ENCODE assay signal across 9 mouse cellular contexts in the genomic region with DNA sequence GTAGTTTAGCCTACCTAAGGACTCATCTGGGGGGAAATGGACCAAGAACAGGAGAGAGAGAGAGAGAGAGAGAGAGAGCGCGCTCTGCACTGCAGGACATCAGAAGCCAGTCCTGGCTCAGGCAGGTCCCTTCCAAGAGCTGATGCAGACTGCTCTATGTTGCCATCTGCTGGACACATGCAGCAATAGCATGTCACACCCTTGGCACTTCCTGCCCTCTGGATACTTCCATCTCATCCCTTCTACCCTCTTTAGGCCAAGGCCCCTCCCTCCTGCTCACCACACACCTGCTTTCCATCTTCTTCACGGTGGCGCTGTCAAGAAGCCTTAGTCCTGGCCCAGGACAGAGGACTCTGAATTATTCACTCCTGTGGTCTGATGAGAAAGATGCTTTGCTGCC. TPM values are rescaled to one million over a fixed set of nuclear protein-coding genes. Genes with fewer than 3 reads are reported as not detected.
A peak's percentile ranks its signal among the peaks of the same experiment; 100 is the strongest.
DNase-seq lines count a peak whose midpoint lies in the region; ATAC-seq lines count a peak whose summit lies in the region.
"Had no signal": no experiment of that assay in that cellular context is flagged by ENCODE, and none has a peak within 500 bp of the region (broad histone marks: within the 10 kb centered on the region; RNA-seq: fewer than 3 reads in every experiment).

No protein-coding gene starts in this region.

- H3K9ac ChIP-seq in forebrain, embryonic 12.5 days, result no peak overlapping the region
- H3K9ac ChIP-seq in hindbrain, embryonic 14.5 days, result no peak overlapping the region
- H3K9ac ChIP-seq: liver, embryonic 15.5 days had no signal

- H3K4me3 ChIP-seq in forebrain, embryonic 12.5 days (replicated peaks), result no peak overlapping the region
- H3K4me3 ChIP-seq in hindbrain, embryonic 14.5 days (replicated peaks; ENCODE audit: low read length), result no peak overlapping the region
- H3K4me3 ChIP-seq: liver, embryonic 15.5 days had no signal

- peaks cover 29% of the 10 kb centered on the region for H3K4me1 ChIP-seq in forebrain, embryonic 12.5 days
- peaks cover 21% of the 10 kb centered on the region for H3K4me1 ChIP-seq in hindbrain, embryonic 14.5 days (replicated peaks; ENCODE audit: control insufficient read depth, insufficient read depth, low read length)
- H3K4me1 ChIP-seq: liver, embryonic 15.5 days had no signal

- H3K36me3 ChIP-seq in forebrain, embryonic 12.5 days (replicated peaks), result no peaks in the 10 kb centered on the region
- no peaks in the 10 kb centered on the region for H3K36me3 ChIP-seq in hindbrain, embryonic 14.5 days (replicated peaks; ENCODE audit: control insufficient read depth, insufficient read depth)
- H3K36me3 ChIP-seq: liver, embryonic 15.5 days had no signal

- no peak overlapping the region for H3K4me2 ChIP-seq in forebrain, embryonic 12.5 days
- no peak overlapping the region for H3K4me2 ChIP-seq in hindbrain, embryonic 14.5 days (replicated peaks)
- H3K4me2 ChIP-seq: liver, embryonic 15.5 days had no signal

- no peaks in the 10 kb centered on the region for H3K9me3 ChIP-seq in forebrain, embryonic 12.5 days
- H3K9me3 ChIP-seq in hindbrain, embryonic 14.5 days (ENCODE audit: control insufficient read depth, low read length), result no peaks in the 10 kb centered on the region
- H3K9me3 ChIP-seq: liver, embryonic 15.5 days had no signal

- WGBS in forebrain, embryonic 12.5 days, result 4% methylated on average over 4 of the region's 4 CpGs
- WGBS in hindbrain, embryonic 14.5 days, result 6% methylated on average over 4 of the region's 4 CpGs

- peak; percentile 42; the same call in 1 of the 2 replicates for ATAC-seq in forebrain, embryonic 12.5 days (ENCODE audit: low FRiP score)
- peak; percentile 60; the same call in 1 of the 2 replicates for ATAC-seq in hindbrain, embryonic 14.5 days (ENCODE audit: low FRiP score)
- ATAC-seq in megakaryocyte progenitor cell, adult 5-6 weeks (replicated peaks; ENCODE audit: poor library complexity), result peak; percentile 98

- DNase-seq in MEL-GATA-1-ER (ENCODE audit: extremely low read depth, low read depth), result peak; percentile 47
- peak; percentile 51 for DNase-seq in c-Kit-negative CD71-positive TER-119-positive erythroid progenitor cells, embryonic 14.5 days (ENCODE audit: low read depth, low spot score)
- peak; percentile 76 for DNase-seq in hindbrain, embryonic 14.5 days (ENCODE audit: low spot score)
- DNase-seq in layer of hippocampus, postnatal 36 days, result peak; percentile 48 to 63
- DNase-seq in right cerebral cortex, adult 2 months (ENCODE audit: low spot score in 2 of 2), result peak; percentile 71 to 73
- DNase-seq in yolk sac, embryonic 10.5 days (ENCODE audit: low spot score), result peak; percentile 57

- H3K27me3 ChIP-seq in forebrain, embryonic 12.5 days, result peaks cover 6% of the 10 kb centered on the region
- no peaks in the 10 kb centered on the region for H3K27me3 ChIP-seq in hindbrain, embryonic 14.5 days (ENCODE audit: control insufficient read depth, insufficient read depth, low read length)

- H3K27ac ChIP-seq in forebrain, embryonic 12.5 days, result no peak overlapping the region
- H3K27ac ChIP-seq in hindbrain, embryonic 14.5 days, result no peak overlapping the region
- H3K27ac ChIP-seq: liver, embryonic 15.5 days had no signal

RNA-seq across cellular contexts. Expression of a gene that starts 5.3 kb away (rescaled TPM):
- polyA plus RNA-seq in forebrain, embryonic 12.5 days (2016; fragmentation: Nextera tagmentation; extraction: Ambion mirVana), result not detected in 2 replicates
- polyA plus RNA-seq in hindbrain, embryonic 14.5 days (2014; fragmentation: Nextera tagmentation; extraction: Ambion mirVana), result not detected in 2 replicates
- total RNA-seq in layer of hippocampus, postnatal 36 days (2021), result not detected
- total RNA-seq in megakaryocyte progenitor cell, adult 5-6 weeks (2015), result not detected in 2 replicates
- total RNA-seq in megakaryocyte progenitor cell, adult 5-6 weeks (2017), result not detected in 2 replicates
- polyA plus RNA-seq: liver, embryonic 15.5 days had no signal

RNA-seq across cellular contexts. Expression of a gene that starts 31.7 kb away (rescaled TPM):
- 24.9 and 25.8 TPM in 2 replicates for polyA plus RNA-seq in forebrain, embryonic 12.5 days (2016; fragmentation: Nextera tagmentation; extraction: Ambion mirVana)
- 15.1 and 16.0 TPM in 2 replicates for polyA plus RNA-seq in hindbrain, embryonic 14.5 days (2014; fragmentation: Nextera tagmentation; extraction: Ambion mirVana)
- total RNA-seq in layer of hippocampus, postnatal 36 days (2021), result 10 to 100 TPM; 11.1 to 12.1 TPM
- total RNA-seq in megakaryocyte progenitor cell, adult 5-6 weeks (2015), result 12.5 and 13.3 TPM in 2 replicates
- total RNA-seq in megakaryocyte progenitor cell, adult 5-6 weeks (2017), result 17.6 and 23.4 TPM in 2 replicates

RNA-seq across cellular contexts. Expression of a gene that starts 41.6 kb away (rescaled TPM):
- 61.4 and 66.2 TPM in 2 replicates for polyA plus RNA-seq in forebrain, embryonic 12.5 days (2016; fragmentation: Nextera tagmentation; extraction: Ambion mirVana)
- 54.3 and 55.3 TPM in 2 replicates for polyA plus RNA-seq in hindbrain, embryonic 14.5 days (2014; fragmentation: Nextera tagmentation; extraction: Ambion mirVana)
- 10 to 100 TPM; 37.9 to 40.6 TPM for total RNA-seq in layer of hippocampus, postnatal 36 days (2021)
- 37.9 and 39.9 TPM in 2 replicates for total RNA-seq in megakaryocyte progenitor cell, adult 5-6 weeks (2015)
- 35.1 and 39.7 TPM in 2 replicates for total RNA-seq in megakaryocyte progenitor cell, adult 5-6 weeks (2017)

RNA-seq across cellular contexts. Expression of a gene that starts 46.1 kb away (rescaled TPM):
- not detected in 2 replicates for polyA plus RNA-seq in forebrain, embryonic 12.5 days (2016; fragmentation: Nextera tagmentation; extraction: Ambion mirVana)
- polyA plus RNA-seq in hindbrain, embryonic 14.5 days (2014; fragmentation: Nextera tagmentation; extraction: Ambion mirVana), result not detected in 2 replicates
- total RNA-seq in layer of hippocampus, postnatal 36 days (2021), result not detected
- not detected in 2 replicates for total RNA-seq in megakaryocyte progenitor cell, adult 5-6 weeks (2015)
- total RNA-seq in megakaryocyte progenitor cell, adult 5-6 weeks (2017), result not detected in 2 replicates

Comparison
In these comparisons a context has a peak if more than half of its experiments do, and no peak if none do; other contexts are left out.
1. ATAC-seq: peak in every context shown above with its lines; median percentile 98 in megakaryocyte progenitor cell, adult 5-6 weeks; 60 in hindbrain, embryonic 14.5 days; 42 in forebrain, embryonic 12.5 days.